Mouse (Mus musculus): Measurements from ENCODE around the gene Cipc. TPM values are rescaled to one million over a fixed set of nuclear protein-coding genes. Genes with fewer than 3 reads are reported as not detected.

Gene Cipc
- polyA plus RNA-seq, 1 experiment from 2014 or later, result 24.9 TPM

DNA sequence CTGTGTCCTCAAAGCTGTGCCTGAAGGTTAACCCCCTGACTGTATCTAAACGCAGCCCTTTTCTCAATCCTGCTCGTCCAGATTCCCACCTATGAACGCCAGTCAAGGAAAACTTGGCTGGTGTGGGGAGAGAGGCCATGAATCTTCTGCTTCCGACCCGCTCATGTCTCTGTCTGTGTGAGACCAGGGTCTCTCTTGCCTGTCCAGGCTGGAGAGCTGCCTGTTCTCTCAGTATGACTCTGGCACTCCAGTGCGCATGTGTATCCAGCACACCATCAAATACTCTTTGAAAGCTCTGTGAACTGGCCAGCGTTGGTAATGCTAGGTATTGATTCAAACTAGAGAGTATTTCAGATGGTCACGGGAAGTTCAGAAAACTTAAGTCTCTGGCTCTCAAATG, 3.4 kb upstream of the Cipc start:
- no peak overlapping the region for H3K27ac ChIP-seq (ENCODE audit: low read length)
- no peaks in the 10 kb centered on the region for H3K36me3 ChIP-seq (ENCODE audit: insufficient read depth, low read length)
- H3K9me3 ChIP-seq (ENCODE audit: low read length), result no peaks in the 10 kb centered on the region
- H3K4me2 ChIP-seq (replicated peaks; ENCODE audit: low read depth, low read length), result no peak overlapping the region
- H3K27me3 ChIP-seq (ENCODE audit: insufficient read depth, low read length), result 0 out of 2 replicates have a peak, but pooled peaks cover 4% of the 10 kb centered on the region
- H3K4me1 ChIP-seq (ENCODE audit: insufficient read depth, low read length), result peaks cover 13% of the 10 kb centered on the region
- no peak overlapping the region for H3K4me3 ChIP-seq (ENCODE audit: low read length)
- no peak overlapping the region for H3K9ac ChIP-seq (replicated peaks; ENCODE audit: low read length)
- WGBS, result 88% methylated on average over 8 of the region's 8 CpGs
- ATAC-seq (ENCODE audit: low FRiP score, low TSS enrichment), result no peak

DNA sequence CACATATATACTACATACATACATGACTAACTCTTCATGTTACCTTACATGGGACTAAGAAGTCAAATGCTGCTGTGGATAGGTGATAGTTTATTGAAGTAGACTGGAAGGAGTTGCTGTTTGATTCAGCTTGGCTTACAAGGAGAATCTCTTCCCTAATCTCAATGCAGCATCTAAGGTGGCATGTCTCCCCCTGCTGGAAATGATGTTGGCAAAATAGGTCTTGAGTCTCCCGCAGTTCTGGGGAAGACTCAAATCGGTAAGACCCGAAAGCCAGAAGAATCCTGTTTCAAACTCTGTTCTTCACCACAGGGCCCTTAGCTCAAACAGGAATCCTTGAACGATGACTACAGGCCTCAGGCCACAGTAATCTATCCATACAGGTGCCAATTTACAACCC, 1.7 kb upstream of the Cipc start:
- H3K4me2 ChIP-seq (replicated peaks; ENCODE audit: low read depth, low read length), result no peak overlapping the region
- no peak overlapping the region for H3K4me3 ChIP-seq (ENCODE audit: low read length)
- ATAC-seq (ENCODE audit: low FRiP score, low TSS enrichment), result no peak
- H3K9ac ChIP-seq (replicated peaks; ENCODE audit: low read length), result no peak overlapping the region
- 5% methylated on average over 4 of the region's 4 CpGs for WGBS
- peaks cover 26% of the 10 kb centered on the region for H3K4me1 ChIP-seq (ENCODE audit: insufficient read depth, low read length)
- no peak overlapping the region for H3K27ac ChIP-seq (ENCODE audit: low read length)
- no peaks in the 10 kb centered on the region for H3K9me3 ChIP-seq (ENCODE audit: low read length)
- 0 out of 2 replicates have a peak, but pooled peaks cover 4% of the 10 kb centered on the region for H3K27me3 ChIP-seq (ENCODE audit: insufficient read depth, low read length)
- no peaks in the 10 kb centered on the region for H3K36me3 ChIP-seq (ENCODE audit: insufficient read depth, low read length)

DNA sequence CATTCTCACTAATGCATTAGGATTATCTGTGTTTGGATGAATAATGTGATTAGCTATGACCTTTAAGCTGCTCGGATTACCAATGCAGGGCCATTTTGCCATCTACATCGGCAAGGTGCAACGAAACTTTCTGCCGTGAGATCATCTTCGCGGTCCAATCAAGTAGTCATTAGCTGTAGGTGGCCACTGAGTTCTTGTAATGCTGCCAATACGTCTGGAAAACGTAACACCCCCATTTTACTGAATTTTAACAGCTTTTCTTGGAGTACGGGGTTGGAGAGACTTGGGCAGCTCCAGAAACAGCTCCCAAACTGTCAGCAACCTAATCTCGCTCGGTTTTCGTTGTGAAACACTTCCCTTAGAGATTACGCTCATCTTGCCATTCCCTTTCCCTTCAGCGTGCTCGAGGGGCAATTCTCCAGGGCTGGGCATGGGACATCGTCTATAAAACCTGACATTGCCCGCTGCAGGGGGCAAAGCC, 502 bp upstream of the Cipc start:
- under 1% methylated on average over 17 of the region's 17 CpGs for WGBS
- no peak for ATAC-seq (ENCODE audit: low FRiP score, low TSS enrichment)
- H3K9me3 ChIP-seq (ENCODE audit: low read length), result no peaks in the 10 kb centered on the region
- 0 out of 2 replicates have a peak, but pooled peaks cover 4% of the 10 kb centered on the region for H3K27me3 ChIP-seq (ENCODE audit: insufficient read depth, low read length)
- H3K4me1 ChIP-seq (ENCODE audit: insufficient read depth, low read length), result peaks cover 26% of the 10 kb centered on the region
- H3K4me3 ChIP-seq (ENCODE audit: low read length), result peak overlapping the region; percentile 76
- peak overlapping the region; percentile 76 for H3K4me2 ChIP-seq (replicated peaks; ENCODE audit: low read depth, low read length)
- no peaks in the 10 kb centered on the region for H3K36me3 ChIP-seq (ENCODE audit: insufficient read depth, low read length)
- H3K9ac ChIP-seq (replicated peaks; ENCODE audit: low read length), result peak overlapping the region; percentile 97
- H3K27ac ChIP-seq (ENCODE audit: low read length), result peak overlapping the region; percentile 100

DNA sequence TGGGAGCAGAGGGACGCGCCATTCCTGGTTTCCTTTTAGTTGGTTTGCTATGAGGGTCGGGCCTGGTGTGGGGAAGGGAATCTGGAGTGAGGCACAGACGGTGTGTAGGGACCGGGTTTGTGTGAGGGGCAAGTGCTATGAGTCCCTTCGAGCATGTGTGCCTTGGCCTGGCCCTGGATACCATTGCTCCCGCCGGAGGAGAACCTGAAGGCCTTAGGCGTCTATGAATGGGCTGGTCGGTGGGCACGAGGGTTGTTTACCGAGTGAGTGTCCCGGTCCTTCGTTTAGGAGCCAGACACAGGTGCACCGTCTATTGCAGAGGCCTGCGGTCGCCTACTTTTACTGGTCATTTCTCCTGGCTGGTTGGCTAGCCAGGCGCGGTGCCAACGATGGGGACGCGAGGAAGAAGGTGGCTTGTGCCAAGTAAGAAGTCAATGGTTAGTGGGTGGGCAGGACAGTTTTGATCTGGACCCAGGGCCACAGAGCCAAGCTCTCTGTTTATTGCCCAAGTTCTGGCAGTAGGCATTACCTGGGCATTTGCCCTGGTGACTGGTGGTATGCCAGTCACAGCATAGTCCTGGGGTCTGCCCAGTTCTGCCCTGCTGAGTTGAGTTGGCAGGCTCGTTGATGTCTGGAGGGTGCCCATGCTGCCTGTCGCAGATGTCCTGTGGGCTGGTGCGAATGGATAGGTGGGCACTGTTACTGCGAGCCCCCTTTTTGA, 998 bp downstream of the Cipc start:
- peak overlapping the region; percentile 76 for H3K4me3 ChIP-seq (ENCODE audit: low read length)
- H3K4me2 ChIP-seq (replicated peaks; ENCODE audit: low read depth, low read length), result peak overlapping the region; percentile 76
- peaks cover 3% of the 10 kb centered on the region; the same call in 1 of the 2 replicates for H3K36me3 ChIP-seq (ENCODE audit: insufficient read depth, low read length)
- peak overlapping the region; percentile 97 for H3K9ac ChIP-seq (replicated peaks; ENCODE audit: low read length)
- peak; percentile 68 for ATAC-seq (ENCODE audit: low FRiP score, low TSS enrichment)
- H3K27me3 ChIP-seq (ENCODE audit: insufficient read depth, low read length), result no peaks in the 10 kb centered on the region
- 13% methylated on average over 26 of the region's 26 CpGs for WGBS
- no peaks in the 10 kb centered on the region for H3K9me3 ChIP-seq (ENCODE audit: low read length)
- peaks cover 26% of the 10 kb centered on the region for H3K4me1 ChIP-seq (ENCODE audit: insufficient read depth, low read length)
- peak overlapping the region; percentile 100 for H3K27ac ChIP-seq (ENCODE audit: low read length)

DNA sequence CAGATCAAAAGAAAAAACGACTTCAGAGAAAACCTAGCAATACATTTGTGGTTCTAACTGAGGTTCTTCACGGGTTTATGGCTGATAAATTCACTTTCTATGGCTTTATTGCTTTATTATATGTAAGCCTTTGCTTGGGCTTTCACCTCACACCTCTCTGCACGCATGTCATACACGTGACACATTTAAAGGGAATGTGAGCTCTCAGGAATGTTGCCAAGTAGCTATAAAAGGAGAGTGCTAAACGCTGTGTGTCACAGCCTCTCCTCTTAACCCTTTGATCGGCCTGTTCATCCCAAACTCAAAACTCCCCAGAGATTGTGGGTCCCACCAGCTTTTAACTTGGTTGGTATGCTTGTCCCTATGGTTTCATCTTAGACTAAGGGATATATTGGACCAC, 1.8 kb downstream of the Cipc start:
- 10% methylated on average over 6 of the region's 6 CpGs for WGBS
- no peak for ATAC-seq (ENCODE audit: low FRiP score, low TSS enrichment)
- H3K27ac ChIP-seq (ENCODE audit: low read length), result no peak overlapping the region

DNA sequence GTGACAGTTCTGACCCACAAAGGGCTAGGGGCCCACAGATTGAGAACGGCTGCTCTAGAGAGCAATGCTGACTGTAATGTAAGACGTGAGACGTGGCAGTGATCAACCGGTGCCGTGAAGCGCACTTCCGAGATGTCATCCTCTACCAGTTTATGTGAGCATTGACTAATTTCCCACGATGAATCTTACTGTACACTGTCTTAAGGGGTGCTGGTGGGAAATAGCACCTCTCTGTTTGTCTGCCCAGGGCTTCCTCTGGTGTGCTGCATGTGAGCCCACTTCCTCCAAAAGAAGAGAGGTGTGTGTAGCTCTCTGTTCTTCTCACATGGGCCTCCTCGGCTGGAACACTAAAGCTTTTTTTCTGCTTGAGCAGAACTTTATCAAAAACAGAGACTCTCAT, 2.7 kb downstream of the Cipc start:
- no peaks in the 10 kb centered on the region for H3K27me3 ChIP-seq (ENCODE audit: insufficient read depth, low read length)
- peaks cover 26% of the 10 kb centered on the region for H3K4me1 ChIP-seq (ENCODE audit: insufficient read depth, low read length)
- no peak overlapping the region; the same call in 1 of the 2 replicates for H3K9ac ChIP-seq (replicated peaks; ENCODE audit: low read length)
- H3K9me3 ChIP-seq (ENCODE audit: low read length), result no peaks in the 10 kb centered on the region
- no peak overlapping the region for H3K27ac ChIP-seq (ENCODE audit: low read length)
- no peak for ATAC-seq (ENCODE audit: low FRiP score, low TSS enrichment)
- no peak overlapping the region for H3K4me2 ChIP-seq (replicated peaks; ENCODE audit: low read depth, low read length)
- 70% methylated on average over 9 of the region's 9 CpGs for WGBS
- peaks cover 13% of the 10 kb centered on the region for H3K36me3 ChIP-seq (ENCODE audit: insufficient read depth, low read length)
- no peak overlapping the region for H3K4me3 ChIP-seq (ENCODE audit: low read length)

More for the DNA sequence above, 1.8 kb downstream of the Cipc start:
- Histone ChIP-seq H3K4me3 (ENCODE audit: low read length) (peak overlapping the region; percentile 76; the same call in 1 of the 2 replicates), H3K9me3 (ENCODE audit: low read length) (no peaks in the 10 kb centered on the region), H3K27me3 (ENCODE audit: insufficient read depth, low read length) (no peaks in the 10 kb centered on the region), H3K9ac (replicated peaks; ENCODE audit: low read length) (no peak overlapping the region), H3K36me3 (ENCODE audit: insufficient read depth, low read length) (peaks cover 9% of the 10 kb centered on the region; the same call in 1 of the 2 replicates), H3K4me1 (ENCODE audit: insufficient read depth, low read length) (peaks cover 26% of the 10 kb centered on the region), H3K4me2 (replicated peaks; ENCODE audit: low read depth, low read length) (peak overlapping the region; percentile 76)

DNA sequence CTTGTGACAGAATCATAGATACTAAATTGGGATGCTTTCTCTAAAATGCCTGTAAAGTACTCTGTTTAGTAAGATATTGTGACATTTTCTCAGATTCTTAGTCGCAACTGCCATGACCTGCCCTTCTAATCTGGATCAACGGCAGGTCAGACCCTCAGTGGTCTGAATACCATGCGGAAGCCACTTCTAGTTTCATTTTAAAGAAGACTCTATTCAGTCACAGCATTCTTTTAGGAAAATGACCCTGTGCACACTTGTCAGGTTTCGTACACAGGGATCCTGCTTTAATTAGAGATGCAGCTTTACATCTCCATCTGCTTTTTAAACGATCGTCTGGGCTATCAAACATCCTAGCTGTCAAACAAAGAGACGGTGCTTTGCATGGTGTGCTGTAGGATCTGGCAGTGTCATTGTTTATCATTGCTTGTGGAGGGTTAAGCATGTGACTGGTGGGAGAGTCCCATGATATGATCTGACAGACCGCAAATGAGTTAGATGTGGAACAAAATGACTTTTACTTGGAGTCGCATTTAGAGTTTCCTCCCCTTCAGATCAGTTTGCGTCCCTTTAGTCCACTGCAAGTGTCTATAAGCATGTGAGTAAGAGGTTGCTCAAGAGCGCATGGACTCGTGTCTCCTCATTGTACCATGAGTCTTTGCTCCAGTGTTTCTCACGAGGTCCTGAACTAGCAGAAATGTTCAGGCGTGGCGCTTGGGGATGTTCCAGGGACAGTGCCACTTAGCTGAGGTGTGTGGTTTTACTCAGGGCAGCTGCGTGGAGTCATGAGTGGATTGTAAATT, 3.5 kb downstream of the Cipc start:
- no peak overlapping the region for H3K9ac ChIP-seq (replicated peaks; ENCODE audit: low read length)
- no peak for ATAC-seq (ENCODE audit: low FRiP score, low TSS enrichment)
- no peak overlapping the region for H3K4me3 ChIP-seq (ENCODE audit: low read length)
- peaks cover 26% of the 10 kb centered on the region for H3K4me1 ChIP-seq (ENCODE audit: insufficient read depth, low read length)
- WGBS, result 73% methylated on average over 16 of the region's 16 CpGs
- no peaks in the 10 kb centered on the region for H3K27me3 ChIP-seq (ENCODE audit: insufficient read depth, low read length)
- no peak overlapping the region for H3K27ac ChIP-seq (ENCODE audit: low read length)
- H3K4me2 ChIP-seq (replicated peaks; ENCODE audit: low read depth, low read length), result no peak overlapping the region
- H3K36me3 ChIP-seq (ENCODE audit: insufficient read depth, low read length), result peaks cover 20% of the 10 kb centered on the region
- no peaks in the 10 kb centered on the region for H3K9me3 ChIP-seq (ENCODE audit: low read length)

DNA sequence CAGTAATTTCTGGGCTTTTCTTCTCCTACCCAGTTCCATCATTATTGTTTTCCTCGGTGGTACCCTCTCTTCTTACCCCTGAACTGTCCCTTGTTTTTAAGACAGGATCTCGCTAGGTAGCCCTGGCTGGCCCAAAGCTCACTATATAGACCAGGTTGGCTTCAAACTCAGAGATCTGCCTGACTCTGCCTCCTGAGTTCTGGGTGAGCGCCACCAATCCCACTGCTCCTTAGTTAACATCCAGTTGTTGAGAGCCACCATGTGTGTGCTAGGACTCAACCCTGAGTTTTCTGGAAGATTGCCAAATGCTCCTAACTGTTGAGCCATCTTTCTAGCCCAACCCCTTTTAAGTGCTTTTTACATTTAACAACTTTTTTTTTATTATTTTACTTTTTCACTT, 4.1 kb downstream of the Cipc start:
- no peak overlapping the region for H3K4me2 ChIP-seq (replicated peaks; ENCODE audit: low read depth, low read length)
- no peak overlapping the region for H3K27ac ChIP-seq (ENCODE audit: low read length)
- H3K9ac ChIP-seq (replicated peaks; ENCODE audit: low read length), result no peak overlapping the region
- H3K4me1 ChIP-seq (ENCODE audit: insufficient read depth, low read length), result peaks cover 23% of the 10 kb centered on the region
- no peak overlapping the region for H3K4me3 ChIP-seq (ENCODE audit: low read length)
- H3K9me3 ChIP-seq (ENCODE audit: low read length), result no peaks in the 10 kb centered on the region
- H3K36me3 ChIP-seq (ENCODE audit: insufficient read depth, low read length), result peaks cover 26% of the 10 kb centered on the region
- no peak for ATAC-seq (ENCODE audit: low FRiP score, low TSS enrichment)
- no peaks in the 10 kb centered on the region for H3K27me3 ChIP-seq (ENCODE audit: insufficient read depth, low read length)
- 96% methylated on average over 3 of the region's 3 CpGs for WGBS

DNA sequence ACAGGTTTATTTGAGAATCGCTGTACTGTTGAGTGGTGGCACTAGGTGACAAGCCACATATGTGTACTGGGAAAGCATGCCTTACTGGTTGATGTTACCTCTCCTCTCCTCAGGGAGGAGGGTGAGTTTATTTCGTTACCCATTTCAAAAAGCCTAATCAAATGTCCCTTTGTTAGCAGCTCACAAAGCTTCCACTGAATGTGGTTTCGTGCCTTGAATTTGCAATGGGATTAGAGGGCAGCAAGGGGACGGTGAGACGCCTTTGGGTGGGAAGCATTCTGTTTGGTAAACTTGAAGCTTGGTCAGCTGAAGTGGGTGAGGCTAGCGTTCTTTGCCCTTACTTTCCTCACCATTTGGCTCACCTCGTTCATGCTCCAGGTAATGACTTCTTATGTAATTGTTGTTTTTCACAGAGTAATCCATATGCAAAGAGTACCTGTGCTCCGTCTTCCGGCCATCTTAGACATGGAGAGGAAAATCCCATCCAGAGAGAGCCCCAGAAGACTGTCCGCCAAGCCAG, 5.5 kb downstream of the Cipc start:
- Histone ChIP-seq H3K4me2 (replicated peaks; ENCODE audit: low read depth, low read length) (no peak overlapping the region), H3K4me3 (ENCODE audit: low read length) (no peak overlapping the region), H3K36me3 (ENCODE audit: insufficient read depth, low read length) (peaks cover 26% of the 10 kb centered on the region), H3K9ac (replicated peaks; ENCODE audit: low read length) (no peak overlapping the region), H3K9me3 (ENCODE audit: low read length) (no peaks in the 10 kb centered on the region), H3K27ac (ENCODE audit: low read length) (no peak overlapping the region), H3K4me1 (ENCODE audit: insufficient read depth, low read length) (peaks cover 20% of the 10 kb centered on the region), H3K27me3 (ENCODE audit: insufficient read depth, low read length) (no peaks in the 10 kb centered on the region)
- WGBS, result 89% methylated on average over 10 of the region's 10 CpGs
- ATAC-seq (ENCODE audit: low FRiP score, low TSS enrichment), result no peak
